Mouse (Mus musculus) kidney, adult 2 months (tissue): ENCODE measurements around the gene Shkbp1. TPM values are rescaled to one million over a fixed set of nuclear protein-coding genes. Genes with fewer than 3 reads are reported as not detected.
A peak's percentile ranks its signal among the peaks of the same experiment; 100 is the strongest.

Source experiments
- DNase-seq: peaks from one replicate; pipeline ENCODE4 v3.0.0; 2021
- H3K27ac ChIP-seq: fragments of 200-500 bp; 2 replicates; pipeline ENCODE4 v1.5.1; 2012; ENCODE audit warnings: low read depth, low read length, control low read depth, inconsistent platforms; ENCODE audit not compliant: insufficient read depth
- H3K27me3 ChIP-seq: fragments of 200-500 bp; replicated peaks from 2 replicates; pipeline ENCODE4 v1.6.1; 2012; ENCODE audit warnings: mild to moderate bottlenecking, moderate library complexity, low read length, inconsistent platforms; ENCODE audit not compliant: control insufficient read depth, insufficient read depth
- H3K36me3 ChIP-seq: fragments of 200-500 bp; 2 replicates; pipeline ENCODE4 v1.6.1; 2012; ENCODE audit warnings: mild to moderate bottlenecking, moderate library complexity, low read length, inconsistent platforms; ENCODE audit not compliant: control insufficient read depth, insufficient read depth
- H3K4me1 ChIP-seq: fragments of 200-500 bp; 2 replicates; pipeline ENCODE4 v1.6.1; 2011; ENCODE audit warnings: low read length; ENCODE audit not compliant: control insufficient read depth, insufficient read depth
- H3K4me3 ChIP-seq: fragments of 200-500 bp; 2 replicates; pipeline ENCODE4 v1.5.1; 2011; ENCODE audit warnings: mild to moderate bottlenecking, low read depth, low read length, control low read depth; ENCODE audit not compliant: insufficient read depth
- CTCF ChIP-seq: fragments of 200-500 bp; conservative IDR thresholded peaks from 2 replicates; pipeline ENCODE4 v1.5.1; 2011; ENCODE audit warnings: low read depth, mild to moderate bottlenecking, control low read depth, low read length, moderate library complexity, mixed read lengths; ENCODE audit not compliant: insufficient read depth, insufficient read length
- POLR2A ChIP-seq: fragments of 200-500 bp; IDR thresholded peaks from one replicate; pipeline ENCODE4 v1.6.1; 2011; ENCODE audit warnings: low read depth, low read length, control low read depth
- WGBS: fragments of 180-500 bp; shearing (Covaris S2); methylation state at CpG from one replicate; pipeline ENCODE4 v1.1.7; 2018; 5-methylcytosine and 5-hydroxymethylcytosine counted together
- polyA plus RNA-seq: library from polyadenylated mRNA; depleted of rRNA; stranded (reverse); fragments of >200 nt; gene quantifications from 2 replicates; pipeline ENCODE4 v1.2.3, GENCODE M21; 2012

Gene Shkbp1
- polyA plus RNA-seq, 1 experiment = 39.2 TPM

DNA sequence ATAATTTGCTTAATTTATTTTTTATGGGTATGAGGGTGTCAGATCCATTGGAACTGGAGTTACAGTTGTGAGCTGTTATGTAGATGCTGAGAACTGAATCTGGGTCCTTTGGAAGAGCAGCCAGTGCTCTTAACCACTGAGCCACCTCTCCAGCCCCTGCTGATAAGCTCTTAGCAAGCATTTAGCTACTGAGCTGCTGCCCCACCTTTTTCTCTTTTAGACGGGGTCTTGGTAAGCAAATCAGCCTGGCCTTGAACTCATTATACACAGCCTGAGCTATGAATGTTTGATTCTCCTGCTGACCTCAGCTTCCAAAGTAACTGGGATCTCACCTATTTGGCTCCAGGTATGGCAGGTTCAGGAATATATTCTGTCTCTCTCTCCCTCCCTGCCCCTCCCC is 25.2 kb upstream of the Shkbp1 start:
- Histone ChIP-seq H3K36me3 (no peaks in the 10 kb centered on the region), H3K4me1 (no peaks in the 10 kb centered on the region), H3K27me3 (no peaks in the 10 kb centered on the region), H3K27ac (no peak overlapping the region), H3K4me3 (no peak overlapping the region)
- DNase-seq = no peak
- WGBS = 36% methylated on average over 1 of the region's 1 CpGs
- TF ChIP-seq POLR2A = no peak
- no peak for TF ChIP-seq CTCF

DNA sequence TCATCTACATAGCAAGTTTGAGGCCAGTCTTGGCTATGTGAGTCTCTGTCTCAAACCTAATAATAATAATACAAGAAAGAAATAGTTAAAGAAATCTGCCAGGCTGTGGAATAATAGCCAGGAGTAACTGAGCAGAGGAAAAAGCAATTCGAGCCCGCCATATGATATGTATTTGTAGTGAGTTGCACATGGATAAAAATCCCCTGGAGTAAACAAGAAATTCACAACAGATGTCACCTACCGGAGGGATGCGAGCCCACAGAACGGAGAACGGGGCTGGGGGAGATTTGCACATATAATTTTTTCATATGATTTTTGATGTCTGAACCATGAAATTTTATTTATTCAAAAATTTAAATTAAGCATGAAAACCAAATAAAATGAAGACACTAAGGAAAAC is 24.0 kb upstream of the Shkbp1 start:
- no peak overlapping the region for H3K27ac ChIP-seq
- no peaks in the 10 kb centered on the region for H3K36me3 ChIP-seq
- TF ChIP-seq POLR2A (no peak), CTCF (no peak)
- WGBS = 84% methylated on average over 6 of the region's 6 CpGs
- H3K4me1 ChIP-seq = no peaks in the 10 kb centered on the region
- no peaks in the 10 kb centered on the region for H3K27me3 ChIP-seq
- no peak for DNase-seq
- no peak overlapping the region for H3K4me3 ChIP-seq

DNA sequence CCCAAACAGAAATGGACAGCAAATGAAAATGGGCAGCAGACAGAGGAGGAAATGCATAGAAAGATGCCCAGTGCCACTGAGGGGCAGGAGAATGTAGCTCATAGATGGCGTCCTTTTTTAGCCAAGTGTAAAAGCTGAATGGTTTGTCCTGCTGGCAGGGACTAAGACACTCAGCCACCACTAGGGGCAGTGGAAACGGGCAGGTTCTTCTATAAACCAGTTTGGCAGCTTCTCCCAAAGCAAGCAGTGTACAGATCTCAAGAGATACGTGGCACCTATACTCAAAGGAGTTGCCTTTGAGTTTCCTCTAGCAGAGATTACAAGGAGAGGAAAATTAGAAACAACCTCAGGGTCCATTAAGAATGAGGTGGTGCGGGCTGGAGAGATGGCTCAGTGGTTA is 22.6 kb upstream of the Shkbp1 start:
- Histone ChIP-seq H3K27me3 (no peaks in the 10 kb centered on the region), H3K4me1 (no peaks in the 10 kb centered on the region), H3K27ac (no peak overlapping the region), H3K36me3 (no peaks in the 10 kb centered on the region), H3K4me3 (no peak overlapping the region)
- 20% methylated on average over 4 of the region's 4 CpGs for WGBS
- peak; percentile 59; the same call in 1 of the 2 replicates for TF ChIP-seq CTCF
- TF ChIP-seq POLR2A = no peak
- DNase-seq = peak; percentile 36

DNA sequence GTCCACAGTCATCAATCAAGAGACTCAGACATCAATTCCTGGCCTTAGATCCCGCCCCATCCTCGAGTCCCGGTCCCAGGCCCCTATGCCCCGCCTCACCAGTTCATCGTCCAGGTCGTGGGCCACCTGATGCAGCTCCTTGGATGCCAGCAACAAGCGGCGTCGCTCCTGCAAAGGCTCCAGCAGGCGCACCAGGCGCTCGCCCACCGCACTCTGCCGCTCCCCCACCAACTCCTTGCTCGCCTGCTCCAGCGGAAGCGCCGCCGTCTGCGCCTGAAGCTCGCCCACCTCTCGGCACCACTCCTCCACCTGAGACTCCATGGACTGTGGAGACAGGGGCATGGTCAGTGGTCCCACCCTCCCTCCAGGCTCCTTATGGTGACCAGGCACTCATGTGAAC is 19.5 kb upstream of the Shkbp1 start:
- WGBS = 3% methylated on average over 22 of the region's 22 CpGs
- Histone ChIP-seq H3K4me1 (no peaks in the 10 kb centered on the region), H3K27ac (no peak overlapping the region), H3K36me3 (no peaks in the 10 kb centered on the region), H3K4me3 (no peak overlapping the region), H3K27me3 (no peaks in the 10 kb centered on the region)
- no peak for DNase-seq
- no peak for TF ChIP-seq POLR2A
- no peak for TF ChIP-seq CTCF

DNA sequence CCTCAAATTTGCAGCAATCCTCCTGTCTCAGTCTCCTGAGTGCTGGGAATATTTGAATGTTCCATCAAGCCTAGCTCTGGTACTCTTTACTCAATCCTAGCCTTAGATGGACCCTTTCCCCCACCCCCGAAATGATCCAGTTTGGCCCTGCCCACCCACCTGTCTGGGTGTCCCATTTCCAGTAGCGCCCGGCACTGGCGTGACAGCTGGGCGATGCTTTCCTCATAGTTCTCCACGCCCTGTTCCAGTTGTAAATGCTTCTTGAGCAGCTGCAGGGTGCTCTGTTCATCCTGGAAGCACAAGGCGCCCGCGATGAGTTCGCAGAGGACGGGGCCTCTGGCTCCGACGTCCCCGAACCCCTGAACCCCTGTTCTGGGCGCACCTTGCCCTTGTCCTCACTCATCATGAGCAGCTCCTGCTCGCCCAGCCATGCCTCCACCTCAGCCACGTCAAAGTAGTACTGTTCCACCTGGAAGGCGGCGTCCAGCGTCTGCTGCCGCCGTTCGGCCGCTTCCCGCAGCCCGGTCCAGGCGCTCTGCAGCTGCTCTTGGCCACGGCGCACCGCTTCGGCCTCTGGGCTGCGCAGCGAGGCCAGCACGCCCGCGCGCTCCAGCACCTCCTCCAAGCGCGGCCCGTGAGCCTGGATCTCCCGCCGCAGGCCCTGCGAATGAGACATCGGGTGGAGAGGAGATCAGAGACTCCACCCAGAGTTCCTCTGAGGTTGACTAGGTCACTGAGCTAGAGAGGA is 16.1 kb upstream of the Shkbp1 start:
- H3K4me3 ChIP-seq = no peak overlapping the region

DNA sequence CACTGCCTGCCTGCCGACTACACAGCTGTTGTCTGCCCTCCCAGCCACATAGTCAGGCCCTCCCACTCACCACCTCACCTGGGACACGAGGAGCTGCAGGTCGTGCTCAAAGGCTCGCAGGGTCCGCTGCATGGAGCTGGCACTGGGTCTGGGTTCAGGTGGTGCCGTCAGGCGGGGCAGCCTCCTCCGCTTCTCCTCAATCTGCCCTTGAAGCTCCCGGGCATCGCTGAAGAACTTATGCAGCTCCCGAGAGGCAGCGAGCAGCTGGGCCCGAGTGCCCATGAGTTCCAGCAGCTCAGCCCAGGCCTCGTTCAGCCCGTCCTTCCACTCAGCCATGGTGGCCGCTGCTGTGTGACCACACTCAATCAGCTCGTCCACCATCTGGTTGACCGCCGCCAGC is 13.3 kb upstream of the Shkbp1 start:
- DNase-seq = no peak
- H3K27me3 ChIP-seq = no peaks in the 10 kb centered on the region; the same call in 1 of the 2 replicates

More for the DNA sequence above, 16.1 kb upstream of the Shkbp1 start:
- no peak overlapping the region for H3K27ac ChIP-seq
- no peaks in the 10 kb centered on the region for H3K27me3 ChIP-seq
- H3K36me3 ChIP-seq = no peaks in the 10 kb centered on the region
- TF ChIP-seq POLR2A (no peak), CTCF (no peak)
- no peak for DNase-seq
- 6% methylated on average over 44 of the region's 44 CpGs for WGBS
- H3K4me1 ChIP-seq = no peaks in the 10 kb centered on the region

DNA sequence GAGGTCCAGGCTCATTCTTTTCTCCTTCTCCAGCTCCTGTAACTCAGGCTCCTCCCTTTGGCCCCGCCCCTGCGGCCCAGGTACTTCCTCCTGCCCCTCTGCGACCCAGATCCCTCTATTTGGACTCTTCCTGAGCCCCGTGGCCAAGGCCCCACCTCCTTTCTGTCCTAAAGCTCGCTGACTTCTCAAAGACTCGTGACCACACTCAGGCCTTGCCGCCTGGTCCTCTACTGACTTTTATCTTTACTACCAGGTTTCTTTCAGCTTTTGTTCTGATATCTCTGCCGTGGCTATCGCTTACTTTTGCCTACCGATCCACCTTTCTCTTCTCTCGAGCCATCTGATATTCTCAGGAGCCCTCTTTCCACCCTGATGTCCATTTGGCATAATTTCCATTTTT is 12.2 kb upstream of the Shkbp1 start:
- Histone ChIP-seq H3K36me3 (no peaks in the 10 kb centered on the region), H3K4me3 (no peak overlapping the region), H3K27ac (no peak overlapping the region), H3K27me3 (no peaks in the 10 kb centered on the region; the same call in 1 of the 2 replicates), H3K4me1 (no peaks in the 10 kb centered on the region)
- TF ChIP-seq CTCF (no peak), POLR2A (no peak)
- DNase-seq = no peak
- 25% methylated on average over 11 of the region's 11 CpGs for WGBS

More for the DNA sequence above, 13.3 kb upstream of the Shkbp1 start:
- no peaks in the 10 kb centered on the region for H3K4me1 ChIP-seq
- H3K36me3 ChIP-seq = no peaks in the 10 kb centered on the region
- H3K27ac ChIP-seq = no peak overlapping the region
- H3K4me3 ChIP-seq = no peak overlapping the region
- 76% methylated on average over 19 of the region's 19 CpGs for WGBS
- no peak for TF ChIP-seq CTCF
- no peak for TF ChIP-seq POLR2A
